Mouse (Mus musculus) kidney, adult 8-10 months (tissue): ENCODE data around the gene Cfap73.

Experiments
- DNase-seq, 2 experiments: peaks; one replicate each; pipeline ENCODE4 v3.0.0; 2022

Gene Cfap73

GRCm38 (mm10) chr5:120611416-120611815 lies 22.6 kb downstream of the Cfap73 start:
- DNase-seq: no peak

GRCm38 (mm10) chr5:120610906-120611305 lies 23.1 kb downstream of the Cfap73 start:
- DNase-seq: peak; percentile 52 to 53

GRCm38 (mm10) chr5:120609246-120609775 lies 24.7 kb downstream of the Cfap73 start:
- no peak for DNase-seq

- DNase-seq: no peak
Observed at GRCm38 (mm10) chr5:120607335-120607734, 26.7 kb downstream of the Cfap73 start.

- DNase-seq: no peak
Observed at GRCm38 (mm10) chr5:120606590-120607200, 27.3 kb downstream of the Cfap73 start.

- peak; percentile 78 to 86 for DNase-seq
Observed at GRCm38 (mm10) chr5:120605688-120606087, 28.3 kb downstream of the Cfap73 start.

- DNase-seq: no peak
Observed at GRCm38 (mm10) chr5:120605241-120605661, 28.8 kb downstream of the Cfap73 start.

GRCm38 (mm10) chr5:120604839-120605238 lies 29.2 kb downstream of the Cfap73 start:
- DNase-seq: peak; percentile 76 to 91

GRCm38 (mm10) chr5:120603515-120603914 lies 30.5 kb downstream of the Cfap73 start:
- no peak for DNase-seq

- no peak for DNase-seq
Observed at GRCm38 (mm10) chr5:120602210-120602609, 31.8 kb downstream of the Cfap73 start.

DNA sequence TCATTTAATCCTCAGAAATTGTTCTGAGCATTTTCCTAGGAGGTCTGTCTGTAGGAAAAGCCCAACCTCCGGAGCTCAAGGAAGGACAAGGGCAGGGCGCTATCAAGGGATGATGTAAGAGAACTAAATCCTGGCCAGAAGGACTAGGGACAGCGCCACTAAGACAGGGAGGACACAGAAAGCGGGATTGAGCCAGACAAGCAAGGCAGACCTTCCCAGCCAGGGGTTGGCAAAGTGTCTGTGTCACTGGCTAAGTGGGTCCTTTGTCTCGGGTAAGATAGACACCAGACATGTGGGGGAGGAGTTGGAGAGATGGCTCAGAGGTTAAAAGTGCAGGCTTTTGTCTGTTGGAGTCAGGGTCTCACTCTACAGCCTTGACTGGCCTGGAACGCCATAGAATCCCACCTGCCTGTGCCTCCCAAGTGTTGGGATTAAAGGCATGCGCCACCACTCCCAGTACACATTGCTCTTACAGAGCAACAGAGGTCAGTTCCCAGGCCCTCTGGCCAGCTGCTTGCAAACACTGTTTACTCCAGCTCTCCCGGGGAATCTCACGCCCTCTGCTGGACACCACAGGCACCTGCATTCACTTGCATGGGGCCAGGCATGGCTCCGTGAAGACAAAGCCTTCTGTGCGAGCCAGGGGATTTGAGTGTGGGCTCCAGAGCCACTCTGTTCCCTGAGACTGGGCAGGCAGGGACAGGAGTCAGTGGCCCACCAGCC lies 32.9 kb downstream of the Cfap73 start:
- DNase-seq: peak in 1 of 2 experiments; percentile 44

DNA sequence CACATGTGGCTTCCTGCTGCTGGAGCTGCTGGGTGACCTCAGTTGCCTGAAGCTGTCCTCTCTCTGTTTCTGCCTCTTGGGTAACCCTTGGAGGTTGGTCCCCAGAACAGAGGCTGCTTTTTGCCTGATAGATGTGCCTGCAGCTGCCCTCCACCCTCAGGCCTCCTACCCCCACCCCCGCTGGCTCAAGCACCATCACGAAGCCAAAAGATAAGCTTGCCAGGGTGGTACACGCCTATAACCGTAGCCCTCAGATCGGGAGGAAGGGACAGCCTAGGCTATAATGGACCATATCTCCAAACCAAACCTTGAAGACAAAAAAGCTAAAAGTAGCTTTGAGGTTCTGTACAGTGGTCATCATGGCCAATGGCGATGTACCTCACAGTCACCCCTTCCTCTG lies 34.4 kb downstream of the Cfap73 start:
- DNase-seq: no peak

DNA sequence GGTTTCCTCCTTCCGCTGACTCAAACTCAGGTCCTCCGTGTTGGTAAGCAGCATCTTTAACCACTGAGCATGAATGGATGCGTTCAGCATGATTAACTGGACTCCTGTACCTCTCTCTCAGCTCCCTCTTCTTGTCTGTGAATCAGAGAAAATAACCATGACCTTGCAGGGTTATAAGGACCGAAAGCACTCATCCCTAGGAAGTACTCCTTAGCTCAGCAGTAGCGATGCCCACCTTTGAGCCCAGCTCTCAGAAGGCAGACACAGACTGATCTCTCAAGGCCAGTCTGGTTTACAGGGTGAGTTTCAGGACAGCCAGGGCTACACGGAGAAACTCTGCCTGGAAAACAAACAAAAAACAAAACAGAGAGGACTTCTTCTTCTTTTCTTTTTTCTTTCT lies 39.5 kb downstream of the Cfap73 start:
- DNase-seq: peak; percentile 61 to 83

GRCm38 (mm10) chr5:120592141-120592540 lies 41.9 kb downstream of the Cfap73 start:
- peak in 1 of 2 experiments; percentile 68 for DNase-seq

DNA sequence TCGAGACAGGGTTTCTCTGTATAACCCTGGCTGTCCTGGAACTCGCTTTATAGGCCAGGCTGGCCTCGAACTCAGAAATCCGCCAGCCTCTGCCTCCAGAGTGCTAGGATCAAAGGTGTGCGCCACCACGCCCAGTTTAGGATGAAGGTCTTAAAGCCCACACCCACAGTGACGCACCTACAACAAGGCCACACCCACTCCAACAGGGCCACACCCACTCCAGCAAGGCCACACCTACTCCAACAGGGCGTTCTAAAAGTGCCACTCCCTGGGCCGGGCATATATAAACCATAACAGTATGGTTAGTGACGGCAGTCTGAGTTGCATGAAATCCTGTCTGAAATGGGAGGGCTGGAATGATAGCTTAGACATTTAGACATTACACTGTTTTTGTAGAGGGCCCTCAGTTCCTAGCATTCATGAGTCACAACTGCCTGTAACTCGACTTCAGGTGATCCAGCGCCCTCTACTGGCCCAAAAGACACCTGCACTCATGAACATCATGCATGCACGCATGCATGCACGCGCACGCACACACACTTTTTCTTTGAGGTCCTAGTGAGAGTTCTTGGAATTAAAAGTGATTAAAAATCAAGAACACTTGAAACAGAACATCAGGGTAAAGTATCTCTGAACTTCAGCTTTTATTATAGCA lies 43.6 kb downstream of the Cfap73 start:
- peak in 1 of 2 experiments; percentile 62 for DNase-seq

DNA sequence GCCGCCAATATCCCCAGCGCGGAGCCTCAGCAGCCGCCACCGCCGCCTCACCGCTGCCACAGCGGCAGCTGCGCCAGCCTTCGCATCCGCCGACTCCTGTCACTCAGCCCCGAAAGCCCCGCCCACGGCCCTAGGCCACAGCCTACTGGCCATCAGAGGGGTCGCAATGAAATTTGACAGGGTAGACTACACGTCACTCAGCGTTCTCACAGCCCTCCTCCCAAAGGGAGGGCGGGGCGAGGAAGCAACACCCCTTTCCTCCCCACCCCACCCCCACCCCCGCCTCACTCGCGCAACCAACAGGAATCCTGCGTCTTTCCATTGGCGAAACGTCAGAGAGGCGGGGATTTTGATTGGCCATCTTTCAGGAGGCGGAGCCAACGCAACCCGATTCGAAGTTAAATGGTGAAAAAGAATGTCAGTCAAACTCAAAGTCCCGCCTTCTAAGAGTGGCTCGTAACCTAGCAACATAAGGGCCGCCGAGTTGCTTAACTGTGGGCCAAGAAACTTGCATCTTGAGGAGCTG lies 45.4 kb downstream of the Cfap73 start, which contains the start of the genes Tpcn1 and Iqcd:
TSS of gene Tpcn1 (minus strand) at position 105 of the 526 bp plus-strand sequence.
TSS of gene Iqcd (plus strand) at position 448 of the 526 bp plus-strand sequence.
- DNase-seq: peak; percentile 99

DNA sequence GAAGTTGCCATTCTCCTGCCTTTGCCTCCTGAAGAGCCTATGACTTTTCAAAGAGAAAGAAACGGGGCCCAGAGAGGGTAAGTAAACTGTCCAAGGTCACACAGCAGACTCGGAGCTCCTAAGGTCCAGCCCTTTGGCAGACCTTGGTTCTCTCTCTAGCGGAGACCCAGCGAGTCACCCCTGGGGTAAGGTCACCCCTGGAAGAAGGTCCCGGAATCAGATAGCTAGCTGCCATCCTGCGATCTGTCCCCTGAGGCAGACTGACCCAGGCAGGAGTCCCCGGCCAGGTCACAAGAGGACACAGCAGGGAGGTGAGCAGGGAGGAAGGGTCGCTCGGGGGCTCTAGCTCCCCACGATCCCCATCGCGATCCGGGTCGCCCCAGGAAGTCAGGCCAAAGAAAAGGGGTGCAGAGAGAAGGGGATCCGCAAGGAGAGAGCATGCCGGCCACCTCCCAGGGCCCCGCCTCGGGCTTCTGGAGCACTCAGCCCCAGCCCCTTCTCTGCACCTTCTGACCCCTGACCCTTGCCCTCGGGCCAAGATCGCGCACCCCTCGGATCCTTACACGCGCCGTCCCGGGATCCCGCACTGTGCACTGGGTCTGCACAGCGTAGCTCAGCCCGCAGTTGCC lies 46.0 kb downstream of the Cfap73 start:
- DNase-seq: no peak

- DNase-seq: no peak
Observed at GRCm38 (mm10) chr5:120587616-120587926, 46.5 kb downstream of the Cfap73 start.

GRCm38 (mm10) chr5:120586741-120587615 lies 47.1 kb downstream of the Cfap73 start:
- DNase-seq: peak; percentile 87 to 88

- no peak for DNase-seq
Observed at GRCm38 (mm10) chr5:120584968-120585367, 49.1 kb downstream of the Cfap73 start.

GRCm38 (mm10) chr5:120583511-120583910 lies 50.5 kb downstream of the Cfap73 start:
- no peak for DNase-seq

DNA sequence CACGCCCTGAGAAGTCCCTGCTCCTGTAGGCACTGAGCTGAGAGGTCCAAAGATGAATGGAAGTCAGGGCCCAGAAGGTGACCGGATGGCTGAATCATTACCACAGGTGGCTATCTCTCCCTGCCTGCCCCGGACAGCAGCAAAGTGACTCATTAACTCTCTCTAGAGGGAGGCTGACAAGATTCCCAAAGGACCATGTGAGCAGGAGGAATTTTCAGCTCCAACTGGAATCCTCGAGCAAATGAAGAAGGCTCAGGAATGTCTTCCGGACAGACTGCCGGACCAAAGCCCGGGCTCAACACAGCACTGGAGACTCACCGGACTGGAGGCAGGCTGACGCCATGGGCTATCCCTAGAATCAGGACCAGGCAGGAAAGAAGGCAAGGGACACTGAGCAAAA lies 52.0 kb downstream of the Cfap73 start:
- DNase-seq: peak; percentile 79 to 90
